Mouse (Mus musculus) liver, postnatal 0 days (tissue): Measurements from ENCODE around the gene C2. TPM values are rescaled to one million over a fixed set of nuclear protein-coding genes. Genes with fewer than 3 reads are reported as not detected.

Experiments
- ATAC-seq: fragments of 200-750 bp; cut with Nextera tagmentation; 2 replicates; pipeline ENCODE4 v1.8.0; 2017; ENCODE audit warnings: mild to moderate bottlenecking, moderate library complexity
- DNase-seq: peaks from one replicate; pipeline ENCODE4 v3.0.0-alpha.2; 2016
- H3K27ac ChIP-seq: fragments of 300-500 bp; sonication (generic); 2 replicates; pipeline ENCODE4 v1.5.1; 2014; ENCODE audit warnings: antibody characterized with exemption, moderate library complexity, mild to moderate bottlenecking, low read depth
- H3K27me3 ChIP-seq: fragments of 300-500 bp; sonication (generic); 2 replicates; pipeline ENCODE4 v1.6.1; 2014; ENCODE audit warnings: low read length, control low read depth, mixed read lengths; ENCODE audit not compliant: insufficient read depth
- H3K36me3 ChIP-seq: fragments of 300-500 bp; sonication (generic); replicated peaks from 2 replicates; pipeline ENCODE4 v1.6.1; 2014; ENCODE audit warnings: mild to moderate bottlenecking, control low read depth, low read length, moderate library complexity, mixed read lengths; ENCODE audit not compliant: insufficient read depth
- H3K4me1 ChIP-seq: fragments of 300-500 bp; sonication (generic); 2 replicates; pipeline ENCODE4 v1.6.1; 2014; ENCODE audit warnings: antibody characterized with exemption, mild to moderate bottlenecking, control low read depth; ENCODE audit not compliant: insufficient read depth
- H3K4me2 ChIP-seq: fragments of 300-500 bp; sonication (generic); 2 replicates; pipeline ENCODE4 v1.6.1; 2014; ENCODE audit warnings: low read depth, mild to moderate bottlenecking, low read length, moderate library complexity, mixed read lengths
- H3K4me3 ChIP-seq: fragments of 300-500 bp; sonication (generic); 2 replicates; pipeline ENCODE4 v1.5.1; 2014; ENCODE audit warnings: low read depth, low read length
- H3K9ac ChIP-seq: fragments of 300-500 bp; sonication (generic); replicated peaks from 2 replicates; pipeline ENCODE4 v1.6.1; 2014; ENCODE audit warnings: mild to moderate bottlenecking, moderate library complexity
- H3K9me3 ChIP-seq: fragments of 300-500 bp; sonication (generic); 2 replicates; pipeline ENCODE4 v1.6.1; 2016; ENCODE audit warnings: mild to moderate bottlenecking, control low read depth, low read length, mixed read lengths
- CTCF ChIP-seq: sonication (generic); IDR thresholded peaks from 2 replicates; pipeline ENCODE4 v1.5.1; 2016; ENCODE audit warnings: antibody characterized with exemption, low read depth
- EP300 ChIP-seq: IDR thresholded peaks from 2 replicates; pipeline ENCODE4 v1.6.1; 2016; ENCODE audit warnings: antibody characterized with exemption, low read depth, mild to moderate bottlenecking
- WGBS: fragments of 180-500 bp; shearing (Covaris S2); extraction: QIAGEN DNeasy Blood & Tissue Kit; methylation state at CpG from one replicate; pipeline ENCODE4 v1.1.7; 2014; ENCODE audit not compliant: insufficient replicate concordance; 5-methylcytosine and 5-hydroxymethylcytosine counted together
- polyA plus RNA-seq: library from polyadenylated mRNA; unstranded; fragments of >200 nt; fragmentation: Nextera tagmentation; extraction: Ambion mirVana; gene quantifications from 2 replicates; pipeline ENCODE4 v1.2.1, GENCODE M21; 2015

The C2 gene
- polyA plus RNA-seq, 1 experiment from 2014 or later = 35.7 TPM

DNA sequence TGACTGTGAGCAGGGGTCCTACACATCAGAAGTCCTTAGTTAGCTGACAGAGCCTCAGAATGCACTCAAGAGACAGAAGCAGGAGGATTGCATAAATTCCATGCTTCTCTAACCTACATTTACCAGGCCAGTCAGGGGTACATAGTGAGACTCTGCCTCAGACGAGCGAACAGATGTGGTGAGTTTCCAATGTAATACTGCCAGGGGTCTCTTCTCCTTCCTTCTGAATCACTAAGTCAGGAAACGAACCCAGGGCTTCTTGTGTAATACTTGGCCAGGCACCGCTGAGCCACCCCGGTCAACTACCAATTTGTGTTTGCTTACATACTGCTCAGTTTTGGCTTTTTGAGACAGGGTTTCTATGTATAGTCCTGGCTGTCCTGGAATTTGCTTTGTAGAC is 10.1 kb downstream of the C2 start:
- Histone ChIP-seq H3K4me3 (no peak overlapping the region), H3K27ac (no peak overlapping the region), H3K4me1 (peaks cover 2% of the 10 kb centered on the region; the same call in 1 of the 2 replicates), H3K9me3 (no peaks in the 10 kb centered on the region; the same call in 1 of the 2 replicates), H3K27me3 (no peaks in the 10 kb centered on the region), H3K36me3 (no peaks in the 10 kb centered on the region), H3K9ac (no peak overlapping the region), H3K4me2 (no peak overlapping the region)
- WGBS = 67% methylated on average over 5 of the region's 5 CpGs
- ATAC-seq (no peak), DNase-seq (peak; percentile 10)
- no peak for TF ChIP-seq EP300

- ATAC-seq (no peak), DNase-seq (no peak)
- Histone ChIP-seq H3K27ac (no peak overlapping the region), H3K4me2 (no peak overlapping the region), H3K27me3 (no peaks in the 10 kb centered on the region), H3K4me3 (no peak overlapping the region), H3K9ac (no peak overlapping the region), H3K36me3 (no peaks in the 10 kb centered on the region), H3K9me3 (no peaks in the 10 kb centered on the region), H3K4me1 (peaks cover 5% of the 10 kb centered on the region; the same call in 1 of the 2 replicates)
- no peak for TF ChIP-seq CTCF
- TF ChIP-seq EP300 = no peak
- 84% methylated on average over 3 of the region's 3 CpGs for WGBS
Measured at GRCm38 (mm10) chr17:34885615-34886014, 12.4 kb downstream of the C2 start.

- TF ChIP-seq EP300 = no peak
- no peak for TF ChIP-seq CTCF
- Histone ChIP-seq H3K4me2 (no peak overlapping the region), H3K4me3 (no peak overlapping the region), H3K9ac (no peak overlapping the region), H3K36me3 (no peaks in the 10 kb centered on the region), H3K27me3 (no peaks in the 10 kb centered on the region), H3K27ac (no peak overlapping the region), H3K4me1 (peaks cover 5% of the 10 kb centered on the region), H3K9me3 (no peaks in the 10 kb centered on the region)
- ATAC-seq = no peak
- DNase-seq = no peak
- WGBS = 63% methylated on average over 6 of the region's 6 CpGs
Measured at GRCm38 (mm10) chr17:34884704-34885103, 13.4 kb downstream of the C2 start.

DNA sequence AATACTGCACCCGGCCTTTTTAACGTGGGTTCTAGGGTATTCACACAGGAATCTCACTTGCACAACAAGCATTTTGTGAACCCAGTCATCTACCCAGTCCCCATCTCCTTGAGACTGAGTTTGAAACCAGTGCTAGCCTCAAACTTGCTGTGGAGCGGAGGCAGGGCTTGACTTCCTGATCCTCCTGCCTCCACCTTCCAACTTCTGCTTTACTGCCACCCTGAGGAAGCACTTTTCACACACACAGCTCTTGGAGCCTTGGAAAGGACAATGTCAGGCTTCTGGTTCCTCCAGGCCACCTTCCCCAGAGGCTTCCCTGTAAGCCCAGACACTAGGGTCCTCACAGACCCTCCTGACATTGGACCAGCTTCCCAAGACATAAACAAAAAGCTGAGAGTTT is 14.7 kb downstream of the C2 start:
- peak; percentile 14 for DNase-seq
- TF ChIP-seq EP300 = no peak
- peak; percentile 33 for TF ChIP-seq CTCF

GRCm38 (mm10) chr17:34881683-34882310 is 16.3 kb downstream of the C2 start, which contains the start of gene Gm20547:
Gene Gm20547, minus strand, starts transcription at chr17:34882042.
- 18% methylated on average over 15 of the region's 15 CpGs for WGBS
- peaks cover 8% of the 10 kb centered on the region for H3K4me1 ChIP-seq
- H3K36me3 ChIP-seq = no peaks in the 10 kb centered on the region
- H3K4me3 ChIP-seq = peak within 1 kb of the TSS; percentile 39
- no peaks in the 10 kb centered on the region for H3K9me3 ChIP-seq
- H3K27ac ChIP-seq = peak within 1 kb of the TSS; percentile 73
- DNase-seq = peak; percentile 60
- H3K27me3 ChIP-seq = no peaks in the 10 kb centered on the region
- TF ChIP-seq CTCF = no peak
- peak; percentile 9; the same call in 1 of the 2 replicates for TF ChIP-seq EP300
- H3K9ac ChIP-seq = peak within 1 kb of the TSS; percentile 34
- peak; percentile 71 for ATAC-seq
- H3K4me2 ChIP-seq = peak within 1 kb of the TSS; percentile 64

More for the DNA sequence above, 14.7 kb downstream of the C2 start:
- WGBS = 53% methylated on average over 3 of the region's 3 CpGs
- Histone ChIP-seq H3K27ac (no peak overlapping the region), H3K9me3 (no peaks in the 10 kb centered on the region), H3K27me3 (no peaks in the 10 kb centered on the region), H3K4me1 (peaks cover 8% of the 10 kb centered on the region), H3K4me2 (no peak overlapping the region), H3K36me3 (no peaks in the 10 kb centered on the region), H3K4me3 (no peak overlapping the region), H3K9ac (no peak overlapping the region)
- no peak for ATAC-seq

GRCm38 (mm10) chr17:34881166-34881565 is 16.9 kb downstream of the C2 start:
- Histone ChIP-seq H3K4me1 (peaks cover 8% of the 10 kb centered on the region), H3K4me2 (peak overlapping the region; percentile 64), H3K36me3 (no peaks in the 10 kb centered on the region), H3K27me3 (no peaks in the 10 kb centered on the region), H3K9ac (no peak overlapping the region), H3K27ac (peak overlapping the region; percentile 73), H3K9me3 (no peaks in the 10 kb centered on the region), H3K4me3 (no peak overlapping the region; the same call in 1 of the 2 replicates)
- peak; percentile 11 for DNase-seq
- ATAC-seq = no peak
- no peak for TF ChIP-seq CTCF
- TF ChIP-seq EP300 = no peak
